Mouse (Mus musculus) thymus, postnatal 25 days (tissue): ENCODE results near the gene Tbl3.

Experiments
- DNase-seq: peaks from one replicate; pipeline ENCODE4 v3.0.0; 2022

The Tbl3 gene

DNA sequence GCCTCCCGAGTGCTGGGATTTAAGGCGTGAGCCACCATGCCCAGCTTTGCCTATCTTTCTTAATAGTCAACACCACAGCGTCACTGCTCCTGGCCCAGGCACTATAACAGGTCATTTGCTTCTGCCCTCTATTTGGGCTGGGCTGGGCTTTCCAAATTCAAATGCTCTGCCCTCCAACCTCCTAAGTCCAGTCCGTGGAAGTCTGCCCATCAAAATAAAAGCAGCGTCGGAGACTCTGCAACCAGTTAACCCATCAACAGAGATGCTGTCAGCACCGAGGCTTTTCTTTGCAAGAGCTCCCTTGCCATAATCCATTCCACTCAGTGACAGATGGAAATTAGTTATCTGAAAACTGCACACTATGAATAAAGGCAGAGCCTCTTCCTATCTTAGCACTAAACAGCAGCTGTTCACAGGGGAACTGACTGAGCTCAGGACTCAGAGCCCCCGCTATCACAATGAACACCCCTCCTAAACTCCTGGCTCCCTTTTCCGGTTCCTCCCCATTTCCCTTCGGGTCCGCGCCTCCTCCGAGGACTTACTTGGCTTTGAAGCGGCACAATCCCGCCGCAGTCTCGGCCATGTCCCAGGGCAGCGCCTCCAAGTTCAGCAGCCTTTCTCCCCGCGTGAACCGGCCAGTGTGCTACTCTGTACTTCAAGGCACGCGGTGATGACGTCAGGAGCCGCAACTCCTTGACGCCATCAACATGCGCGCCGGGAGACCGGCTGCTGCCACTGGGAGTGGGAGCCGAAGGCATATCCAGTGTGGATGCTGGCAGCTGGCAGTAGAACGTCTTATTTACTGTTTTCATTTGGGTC lies at the start of gene Tbl3:
Gene Tbl3, minus strand, starts transcription at position 679 of the 819 bp plus-strand sequence.
- DNase-seq = peak; percentile 93

DNA sequence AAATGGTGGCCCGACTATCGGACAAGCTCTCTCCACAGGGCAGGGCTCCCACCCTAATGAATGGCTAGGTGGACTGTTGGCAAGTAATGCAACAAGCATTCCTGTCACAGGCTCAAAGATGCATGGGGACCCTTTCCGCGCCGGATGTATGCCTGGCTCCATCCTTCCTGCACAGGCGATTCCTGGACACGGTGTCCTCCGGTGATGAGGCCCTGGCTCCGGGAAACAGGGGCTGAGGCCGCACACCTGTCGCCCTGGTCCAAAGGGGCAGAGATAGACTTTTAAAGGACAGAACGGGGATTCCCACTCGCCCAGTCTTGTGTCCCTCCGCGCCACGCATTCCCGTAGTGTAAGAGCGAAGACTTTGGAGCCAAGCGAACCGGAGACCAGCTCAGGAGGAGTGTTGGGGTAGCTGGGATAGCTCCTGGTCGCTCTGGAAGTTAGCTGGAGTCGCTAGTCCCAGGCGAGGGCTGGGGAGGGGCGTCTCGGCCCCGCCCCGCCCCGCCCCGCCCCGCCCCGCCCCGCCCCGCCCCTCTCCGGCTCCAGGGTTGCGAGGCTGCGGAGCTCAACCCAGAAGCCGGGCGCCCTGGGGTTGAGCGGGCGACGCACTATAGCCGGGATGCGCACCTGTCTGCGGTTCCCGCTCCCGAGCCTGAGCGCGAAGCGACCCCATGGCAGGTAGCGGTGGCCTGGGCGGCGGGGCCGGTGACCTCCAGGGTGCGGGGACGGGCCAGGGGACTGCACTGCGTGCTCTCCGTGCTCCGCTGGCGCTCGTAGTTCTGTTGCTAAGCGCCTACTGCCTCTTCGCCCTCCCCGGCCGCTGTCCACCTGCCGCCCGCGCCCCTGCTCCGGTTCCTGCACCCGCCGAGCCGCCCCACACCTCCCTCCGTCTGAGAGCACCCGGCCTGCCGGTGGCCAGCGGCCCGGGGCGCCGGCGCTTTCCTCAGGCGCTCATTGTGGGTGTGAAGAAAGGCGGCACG lies 45.2 kb upstream of the Tbl3 start, which contains the start of gene Hs3st6:
Gene Hs3st6, plus strand, starts transcription at position 574 of the 980 bp plus-strand sequence.
- peak; percentile 11 for DNase-seq

DNA sequence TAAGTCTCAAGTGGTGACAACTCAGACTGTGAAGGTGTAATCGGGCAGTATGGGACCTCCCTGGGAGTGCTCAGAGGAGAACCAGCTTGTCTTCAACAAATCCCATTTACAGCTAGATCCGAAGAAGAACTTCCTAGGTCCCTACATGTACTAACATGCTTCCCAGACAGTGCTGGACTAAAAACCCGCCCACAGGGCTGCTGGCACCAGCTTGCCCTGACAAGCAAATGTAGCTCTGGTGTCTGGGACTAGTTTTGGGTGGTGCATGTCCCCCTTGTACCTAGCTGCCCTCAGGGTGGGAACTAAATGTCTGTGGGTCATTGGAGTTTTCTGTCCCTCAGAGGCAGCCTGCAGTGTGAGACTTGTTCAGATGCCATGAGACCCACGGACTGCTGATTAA lies 44.1 kb upstream of the Tbl3 start:
- DNase-seq = no peak

DNA sequence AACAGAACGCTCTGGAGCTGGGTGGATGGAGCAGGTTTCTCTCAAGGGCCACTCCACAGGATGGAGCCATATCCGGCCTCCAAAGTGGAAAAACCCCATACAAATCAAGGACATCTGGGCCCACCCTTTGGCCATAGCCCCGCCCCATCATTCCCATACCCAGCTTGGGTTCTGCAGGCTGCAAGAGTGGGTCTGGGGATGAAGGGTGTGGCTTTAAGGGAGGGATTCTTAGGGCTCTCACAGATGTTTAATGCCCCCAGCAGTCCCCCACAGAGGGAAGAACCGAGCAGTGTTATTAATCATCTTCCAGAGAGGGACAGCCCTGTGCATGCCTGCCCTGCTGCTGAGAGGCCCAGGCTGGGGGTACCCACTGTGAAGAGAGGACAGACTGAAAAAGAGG lies 39.5 kb upstream of the Tbl3 start:
- no peak for DNase-seq

DNA sequence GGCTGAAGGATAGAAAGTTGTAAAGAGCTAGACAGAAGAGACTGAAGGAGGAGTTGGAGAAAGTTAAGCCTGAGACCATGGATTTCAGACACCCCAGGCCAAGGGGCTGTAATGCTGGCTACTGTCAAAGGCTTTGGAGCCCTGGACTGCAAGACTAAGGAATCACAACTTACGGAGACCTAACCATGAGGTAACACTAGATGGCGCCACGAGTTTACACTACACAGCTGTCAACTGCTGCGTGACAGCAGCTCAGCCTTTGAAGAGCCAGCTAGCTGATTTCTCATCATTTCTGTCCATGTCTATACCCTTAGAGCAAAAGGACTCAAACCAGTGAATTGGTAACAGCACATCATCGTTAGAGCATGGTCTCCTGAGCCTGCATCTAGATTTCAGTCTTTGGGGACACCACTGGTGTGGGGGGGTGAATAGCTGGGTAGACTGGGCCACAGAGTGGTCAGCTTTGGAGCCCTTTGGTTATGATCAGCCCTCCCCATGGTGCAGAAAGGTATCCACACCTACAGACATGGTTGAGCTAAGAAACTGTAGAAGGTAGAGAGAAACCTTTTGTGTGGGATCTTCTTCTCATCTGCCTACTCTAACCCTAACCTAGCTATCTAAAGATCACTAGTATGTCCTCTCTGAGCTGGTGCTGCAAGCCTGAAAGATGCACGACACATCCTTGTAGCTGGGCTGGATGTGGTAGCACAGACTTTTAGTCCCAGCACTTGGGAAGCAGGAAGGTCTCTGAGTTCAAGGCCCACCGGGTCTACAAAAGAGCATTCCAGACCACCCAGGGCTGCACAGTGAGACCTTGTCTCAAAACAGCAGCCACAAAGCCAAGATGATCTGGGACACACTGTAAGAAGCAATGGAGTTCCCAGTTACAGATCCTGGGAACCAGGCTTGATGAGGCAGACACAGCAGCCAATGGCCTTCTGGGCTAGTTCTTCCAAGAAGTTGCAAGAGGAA lies 38.4 kb upstream of the Tbl3 start:
- peak; percentile 80 for DNase-seq

DNA sequence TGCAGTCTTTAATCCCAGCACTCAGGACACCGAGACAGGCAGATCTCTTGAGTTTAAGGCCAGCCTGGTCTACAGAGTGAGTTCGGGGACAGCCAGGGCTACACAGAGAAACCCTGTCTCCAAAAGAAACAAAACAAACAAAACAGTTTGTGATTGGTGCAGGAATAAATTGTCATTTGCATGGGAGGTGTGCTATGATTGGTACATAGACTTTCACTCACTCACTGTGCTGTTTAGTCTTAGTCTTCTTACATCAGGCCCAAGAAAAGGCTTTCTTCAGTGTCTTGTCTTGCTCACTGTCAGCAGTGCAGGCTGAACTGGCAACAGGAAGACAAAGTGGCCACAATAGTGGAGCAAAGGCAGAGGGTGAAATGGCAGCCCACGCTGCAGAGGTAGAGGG lies 36.9 kb upstream of the Tbl3 start:
- no peak for DNase-seq

DNA sequence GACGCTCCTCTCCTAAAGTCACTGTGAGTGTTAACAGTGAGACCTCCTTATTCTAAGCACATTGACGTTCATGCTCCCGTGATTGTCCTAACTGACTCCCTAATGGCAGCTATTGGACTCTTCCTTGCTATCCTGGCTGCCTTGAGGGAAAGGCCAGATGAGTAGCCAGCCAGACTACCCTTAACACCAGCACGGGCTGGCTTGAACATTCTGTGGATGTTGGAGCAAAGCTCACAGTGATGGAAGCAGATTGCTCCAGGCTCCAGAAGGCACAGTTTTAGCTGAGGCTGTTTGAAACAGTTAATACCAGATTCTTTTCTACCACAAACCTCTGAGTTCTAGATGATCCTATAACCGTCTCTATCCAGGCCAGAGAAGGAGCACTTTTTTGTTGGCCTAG lies 36.4 kb upstream of the Tbl3 start:
- no peak for DNase-seq

DNA sequence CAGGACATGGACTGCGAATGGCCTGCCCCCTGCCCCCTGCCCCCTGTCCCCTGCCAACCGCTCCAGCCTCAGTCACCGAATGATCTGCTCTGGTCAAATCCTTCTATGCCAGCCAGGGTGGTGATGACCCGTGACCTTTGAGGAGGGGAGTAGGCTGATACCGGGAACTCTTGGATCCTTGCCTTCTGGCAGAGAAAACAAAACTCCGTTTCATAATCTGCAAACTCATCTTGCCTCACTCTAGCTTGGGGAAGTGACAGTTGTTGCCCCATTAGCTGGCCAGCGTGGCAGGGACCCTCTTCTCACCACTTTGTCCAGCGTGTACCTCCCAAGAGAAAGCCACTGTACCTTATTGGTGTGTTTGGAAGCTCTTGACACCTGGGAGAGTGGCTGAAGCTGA lies 34.8 kb upstream of the Tbl3 start:
- no peak for DNase-seq

DNA sequence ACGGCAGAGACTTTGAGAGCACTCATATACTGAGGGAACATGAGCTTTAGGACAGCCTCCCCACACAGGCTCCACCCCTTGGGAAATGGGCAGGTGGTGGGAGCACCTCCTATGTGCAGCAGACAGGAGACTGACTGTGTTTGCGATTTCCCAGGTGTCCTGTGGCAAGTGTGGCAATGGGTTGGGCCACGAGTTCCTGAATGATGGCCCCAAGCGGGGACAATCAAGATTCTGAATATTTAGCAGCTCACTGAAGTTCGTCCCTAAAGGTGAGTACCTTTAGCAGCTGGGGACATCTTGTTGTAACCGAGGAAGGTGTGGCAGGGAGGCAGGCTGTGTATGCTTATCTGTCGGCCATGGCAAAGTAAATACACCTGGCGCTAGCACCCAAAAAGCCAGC lies 32.5 kb upstream of the Tbl3 start:
- DNase-seq = no peak

DNA sequence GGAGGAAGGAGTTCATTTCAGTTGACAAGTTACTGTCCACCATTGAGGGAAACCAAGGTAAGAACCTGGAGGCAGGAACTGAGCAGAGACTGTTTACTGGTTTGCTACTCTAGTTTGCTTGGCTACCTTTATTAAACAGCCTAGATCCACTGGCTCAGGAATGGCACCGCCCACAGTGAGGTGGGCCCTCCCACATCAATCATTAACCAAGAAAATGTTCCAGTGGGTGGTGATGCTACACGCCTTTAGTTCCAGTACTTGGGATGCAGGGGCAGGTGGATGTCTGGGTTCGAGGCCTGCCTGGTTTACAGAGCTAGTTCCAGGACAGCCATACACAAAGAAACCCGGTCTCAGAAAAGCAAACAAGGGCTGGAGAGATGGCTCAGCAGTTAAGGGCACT lies 30.8 kb upstream of the Tbl3 start:
- no peak for DNase-seq

DNA sequence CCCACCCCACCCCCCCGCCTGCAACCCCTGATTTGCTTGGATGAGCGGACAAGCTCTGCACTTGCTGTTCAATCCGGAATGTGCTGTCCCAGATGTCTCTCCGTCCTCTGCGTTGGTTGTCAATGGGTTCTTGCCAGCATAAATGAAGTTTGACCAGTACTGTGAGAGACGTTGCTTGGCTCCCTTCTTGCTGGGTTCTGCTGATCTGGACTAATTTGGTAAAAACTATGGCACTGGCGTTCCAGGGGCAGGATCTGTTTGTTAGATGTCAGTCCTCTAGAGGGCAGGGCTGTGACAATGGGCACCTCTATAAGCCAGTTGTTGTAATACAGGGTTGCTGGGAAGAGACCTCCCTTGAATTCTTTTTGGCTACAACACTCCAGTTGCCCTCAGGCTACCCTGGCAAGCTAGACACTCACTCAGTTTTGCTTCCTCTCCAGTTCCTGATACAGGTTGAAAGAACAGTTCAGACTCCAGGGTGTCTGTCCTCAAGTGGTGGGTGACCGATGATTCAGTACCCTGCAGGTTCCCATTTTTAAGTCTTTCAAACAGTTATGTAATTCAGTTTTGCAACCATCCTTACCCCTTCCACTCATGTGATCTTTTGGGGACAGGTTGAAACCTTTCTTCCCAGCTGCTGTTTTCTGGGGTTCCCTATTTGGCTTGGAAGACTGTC lies 29.8 kb upstream of the Tbl3 start:
- DNase-seq = no peak

DNA sequence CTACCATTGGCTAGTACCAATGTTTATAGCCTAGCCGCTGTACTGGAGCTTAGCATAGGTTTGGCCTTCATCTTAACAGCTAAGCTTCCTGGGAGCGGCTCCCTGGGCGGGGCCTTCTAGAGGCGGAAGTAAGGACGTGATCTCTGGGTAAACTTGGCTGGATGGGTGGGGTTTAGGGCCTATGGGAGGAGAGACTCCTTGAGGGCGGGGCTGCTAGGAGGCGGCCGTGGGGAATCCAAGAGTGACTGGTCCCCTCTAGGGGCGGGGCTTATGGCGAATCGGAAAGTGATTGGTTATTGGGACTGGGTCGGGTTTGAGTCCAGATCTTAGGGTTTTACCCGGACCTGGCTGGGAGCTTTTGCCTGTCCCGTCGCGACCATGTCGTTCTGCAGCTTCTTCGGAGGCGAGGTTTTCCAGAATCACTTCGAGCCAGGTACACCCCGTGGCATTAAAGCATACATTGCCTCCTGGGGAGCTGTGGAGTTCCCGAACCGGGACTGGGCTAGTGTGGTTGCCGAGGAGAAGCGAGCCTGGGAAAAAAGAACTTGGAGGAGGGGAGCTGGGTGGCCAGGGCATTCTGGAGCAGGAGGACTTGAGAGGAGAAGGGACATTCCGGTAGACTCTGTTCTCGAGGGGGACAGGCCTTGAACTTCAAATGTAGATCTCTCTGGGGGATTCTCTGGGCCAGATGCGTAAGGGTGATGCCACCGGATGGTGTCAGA lies 29.0 kb upstream of the Tbl3 start, which contains the start of gene Msrb1:
Gene Msrb1, plus strand, starts transcription at position 313 of the 722 bp plus-strand sequence.
- peak; percentile 95 for DNase-seq

DNA sequence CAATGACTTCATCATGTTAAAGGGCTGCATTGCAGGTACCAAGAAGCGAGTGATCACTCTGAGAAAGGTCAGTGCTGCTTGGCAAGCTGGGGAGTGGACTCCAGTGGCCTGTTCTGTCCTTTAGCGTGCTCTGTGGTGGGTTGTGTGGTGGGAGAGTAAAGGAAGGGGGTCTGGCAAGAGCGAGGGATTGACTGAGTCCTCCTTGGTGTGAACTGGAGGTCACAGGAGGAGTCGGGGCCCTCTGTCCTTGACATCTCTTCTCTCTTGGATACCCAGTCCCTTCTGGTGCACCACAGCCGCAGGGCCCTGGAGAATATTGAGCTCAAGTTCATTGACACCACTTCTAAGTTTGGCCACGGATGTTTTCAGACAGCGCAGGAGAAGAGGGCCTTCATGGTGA lies 28.0 kb upstream of the Tbl3 start:
- no peak for DNase-seq

DNA sequence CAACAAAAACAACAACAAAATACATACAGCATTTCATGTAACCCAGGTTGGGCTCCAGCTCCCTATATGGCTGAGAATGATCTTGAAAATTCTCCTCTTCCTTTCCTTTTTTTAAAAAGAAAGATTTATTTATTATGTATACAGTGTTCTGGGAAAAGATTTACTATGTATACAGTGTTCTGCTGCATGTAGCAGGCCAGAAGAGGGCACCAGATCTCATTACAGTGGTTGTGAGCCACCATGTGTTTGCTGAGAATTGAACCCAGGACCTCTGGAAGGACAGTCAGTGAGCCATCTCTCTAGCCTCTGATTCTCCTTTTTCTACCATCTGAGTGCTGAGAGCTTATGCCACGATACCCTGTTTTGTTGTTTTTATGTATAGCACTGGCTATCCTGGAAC lies 27.1 kb upstream of the Tbl3 start:
- DNase-seq = no peak

DNA sequence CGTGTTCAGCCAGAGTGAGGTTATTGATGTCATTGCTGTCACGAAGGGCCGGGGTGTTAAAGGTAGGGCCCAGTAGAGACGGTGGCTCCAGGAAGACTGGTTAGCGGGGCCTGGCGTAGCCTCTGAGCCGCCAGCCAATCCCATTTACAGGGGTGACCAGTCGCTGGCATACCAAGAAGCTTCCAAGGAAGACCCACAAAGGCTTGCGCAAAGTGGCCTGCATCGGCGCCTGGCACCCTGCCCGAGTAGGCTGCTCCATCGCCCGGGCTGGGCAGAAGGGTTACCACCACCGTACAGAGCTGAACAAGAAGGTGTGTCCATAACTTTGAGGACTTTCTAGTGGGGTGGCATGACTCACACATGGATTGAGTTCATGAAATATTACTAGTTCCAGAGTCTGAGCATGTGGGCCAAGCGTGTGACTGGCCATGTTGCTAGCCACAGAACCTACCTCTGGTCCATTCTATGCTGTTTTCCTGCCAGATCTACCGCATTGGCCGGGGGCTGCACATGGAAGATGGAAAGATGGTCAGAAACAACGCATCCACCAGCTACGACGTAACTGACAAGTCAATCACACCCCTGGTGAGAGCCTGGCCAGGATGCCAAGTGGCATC lies 26.1 kb upstream of the Tbl3 start:
- no peak for DNase-seq

DNA sequence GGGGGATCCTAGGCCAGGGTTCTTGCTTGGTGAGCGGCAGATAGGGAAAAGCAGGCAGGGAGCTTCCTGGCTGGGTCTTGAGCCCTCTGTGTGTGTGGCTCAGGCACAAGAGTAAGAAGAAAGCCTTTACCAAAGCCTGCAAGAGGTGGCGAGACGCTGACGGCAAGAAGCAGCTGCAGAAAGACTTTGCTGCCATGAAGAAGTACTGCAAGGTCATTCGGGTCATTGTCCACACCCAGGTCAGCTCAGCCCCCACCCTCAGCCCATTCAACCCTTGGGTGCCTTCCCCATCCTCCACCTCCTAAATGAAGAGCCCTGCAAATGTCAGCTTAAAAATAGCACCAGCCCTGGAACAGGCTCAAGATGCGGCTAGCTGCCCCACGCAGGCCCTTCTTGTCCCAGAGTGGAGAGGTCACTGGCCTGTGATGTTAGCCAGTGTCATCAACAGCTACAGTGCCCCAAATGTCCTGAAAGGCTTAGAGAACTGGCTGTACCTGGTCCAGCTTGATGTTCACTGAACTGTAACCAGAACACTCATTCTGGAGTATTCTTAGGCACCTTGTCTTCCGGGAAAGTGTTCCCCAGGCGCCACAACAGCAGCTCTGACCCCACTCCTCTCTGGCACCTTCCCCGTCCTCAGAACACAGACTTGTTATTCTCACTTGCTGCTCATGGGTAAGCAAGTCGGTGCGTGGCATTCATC lies 24.9 kb upstream of the Tbl3 start:
- no peak for DNase-seq

DNA sequence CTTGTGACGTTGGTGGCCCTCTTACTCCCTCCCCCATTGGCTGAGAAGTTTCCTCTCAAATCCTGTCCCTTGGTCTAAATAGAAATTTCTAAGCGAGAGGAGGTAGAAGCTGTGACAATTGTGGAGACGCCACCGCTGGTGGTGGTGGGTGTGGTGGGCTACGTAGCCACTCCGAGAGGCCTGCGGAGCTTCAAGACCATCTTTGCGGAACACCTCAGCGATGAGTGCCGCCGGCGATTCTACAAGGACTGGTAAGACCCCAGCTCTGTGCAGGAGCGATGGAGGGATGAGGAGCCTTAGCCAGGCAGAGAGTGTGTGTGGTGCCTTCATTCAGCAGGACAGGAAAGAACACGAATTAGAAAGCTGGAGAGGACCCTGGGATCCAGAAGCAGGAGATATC lies 23.3 kb upstream of the Tbl3 start:
- DNase-seq = no peak

DNA sequence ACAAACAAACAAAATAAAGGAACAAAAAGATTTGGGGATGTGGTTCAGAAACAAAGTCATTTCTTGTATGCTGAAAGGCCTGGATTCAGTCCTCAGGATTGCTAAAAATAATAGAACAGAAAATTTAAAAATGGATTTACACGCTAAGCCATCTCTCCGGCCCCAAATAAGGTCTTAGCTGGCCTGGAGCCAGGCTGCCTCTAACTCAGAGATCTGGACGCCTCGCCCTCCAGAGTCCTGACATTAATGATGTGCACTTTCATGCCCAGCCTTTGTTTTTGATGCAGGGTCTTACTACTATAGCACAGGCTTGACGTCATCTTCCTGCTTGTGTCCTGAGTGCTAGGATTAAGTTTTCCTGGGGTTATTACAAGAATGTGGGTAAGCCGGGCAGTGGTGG lies 21.6 kb upstream of the Tbl3 start:
- DNase-seq = no peak

DNA sequence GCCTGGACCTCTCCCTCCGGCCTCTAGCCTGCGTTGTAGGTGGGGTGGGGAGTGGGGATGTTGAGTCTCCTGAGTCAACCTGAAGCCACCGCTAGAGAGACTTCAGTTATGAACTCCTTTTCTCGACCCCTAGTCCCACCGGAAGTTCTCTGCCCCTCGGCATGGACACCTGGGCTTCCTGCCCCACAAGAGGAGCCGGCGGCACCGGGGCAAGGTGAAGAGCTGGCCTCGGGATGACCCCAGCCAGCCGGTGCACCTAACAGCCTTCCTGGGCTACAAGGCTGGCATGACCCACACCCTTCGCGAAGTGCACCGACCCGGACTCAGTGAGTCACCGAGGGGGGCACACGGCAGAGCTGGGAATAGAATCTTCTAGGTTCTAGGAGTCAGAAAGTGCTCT lies 20.7 kb upstream of the Tbl3 start:
- DNase-seq = no peak

DNA sequence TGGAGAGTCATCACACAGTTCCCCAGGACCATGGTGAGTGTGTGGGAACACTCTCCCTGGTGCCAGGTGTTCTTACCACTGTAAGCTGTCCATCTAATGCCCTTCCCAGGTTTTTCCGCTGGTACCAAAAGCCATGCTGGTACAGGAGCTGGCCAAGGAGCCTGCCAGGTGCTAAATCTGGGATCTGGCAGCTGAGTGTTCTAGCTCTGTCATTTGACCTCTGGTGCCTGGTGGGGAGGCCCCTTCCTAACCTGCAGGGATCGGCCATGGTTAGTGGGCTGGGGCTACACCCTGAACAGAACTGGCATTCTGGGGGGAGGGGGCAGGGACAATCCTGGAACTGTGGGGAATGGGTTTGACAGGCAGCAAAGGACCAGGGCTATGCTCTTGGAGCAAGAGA lies 20.2 kb upstream of the Tbl3 start, which contains the start of gene Rpl3l:
Gene Rpl3l, plus strand, starts transcription at position 203 of the 400 bp plus-strand sequence.
- no peak for DNase-seq
